Mouse (Mus musculus): Measurements from ENCODE around the gene Prkca.

DNA sequence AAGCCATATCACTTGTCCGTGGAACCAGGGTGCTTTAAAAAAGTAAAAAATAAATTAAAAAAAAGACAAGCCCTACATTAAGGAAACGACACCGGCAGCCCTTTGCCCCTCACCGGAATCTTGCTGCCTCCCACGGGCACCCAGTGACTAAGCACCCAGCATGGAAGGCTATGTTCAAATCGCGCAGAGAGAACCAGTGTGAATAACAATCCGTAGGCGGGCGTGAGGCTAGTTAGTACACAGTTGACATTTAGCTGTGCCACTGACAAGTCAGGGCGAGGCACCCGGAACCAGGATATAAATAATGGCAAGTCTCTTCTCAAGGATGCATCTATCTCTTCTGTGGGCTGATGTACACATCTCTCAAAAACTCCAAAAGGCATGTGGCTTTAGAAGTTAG, 304.7 kb downstream of the Prkca start:
- TF ChIP-seq ZNF384 (IDR thresholded peaks at IDR 0.05; ENCODE audit: low read depth, low read length), result no peak
- TF ChIP-seq CTCF (IDR thresholded peaks at IDR 0.05 in 2 of 3, conservative IDR thresholded peaks at IDR 0.05 in 1 of 3; ENCODE audit: control insufficient read depth in 1 of 3, insufficient read depth in 1 of 3, low read depth in 2 of 3, low read length in 3 of 3, poor library complexity in 1 of 3, severe bottlenecking in 1 of 3), result no peak
- no peak for TF ChIP-seq ZKSCAN1 (IDR thresholded peaks at IDR 0.05; ENCODE audit: low read depth, low read length)
- TF ChIP-seq KAT2A (conservative IDR thresholded peaks at IDR 0.05; ENCODE audit: low read depth, low read length), result no peak
- no peak for TF ChIP-seq POLR2A (IDR thresholded peaks at IDR 0.05; ENCODE audit: control insufficient read depth in 1 of 2, insufficient read depth in 1 of 2, low read depth in 1 of 2, low read length in 2 of 2, poor library complexity in 1 of 2)
- no peak for TF ChIP-seq RCOR1 (IDR thresholded peaks at IDR 0.05; ENCODE audit: low read depth, low read length)
- no peak for TF ChIP-seq HCFC1 (IDR thresholded peaks at IDR 0.05; ENCODE audit: low read depth, low read length)
- no peak for TF ChIP-seq E2F4 (IDR thresholded peaks at IDR 0.05; ENCODE audit: borderline replicate concordance, low read depth, low read length)
- no peak for TF ChIP-seq EP300 (IDR thresholded peaks at IDR 0.05; ENCODE audit: low read depth in 1 of 2, low read length in 2 of 2)
- no peak for TF ChIP-seq JUND (IDR thresholded peaks at IDR 0.05; ENCODE audit: low read depth, low read length)

Measured in MEL (cell line).